Mouse (Mus musculus) megakaryocyte, adult 5-6 weeks (primary cell): ENCODE results near the gene Arhgef26. TPM values are rescaled to one million over a fixed set of nuclear protein-coding genes. Genes with fewer than 3 reads are reported as not detected.
A peak's percentile ranks its signal among the peaks of the same experiment; 100 is the strongest.

Experiments
- ATAC-seq: 2 replicates; pipeline ENCODE4 v1.8.0; 2016; ENCODE audit warnings: mild to moderate bottlenecking, inconsistent platforms; ENCODE audit not compliant: poor library complexity, severe bottlenecking
- total RNA-seq, 2 experiments: library from RNA; stranded (forward) in 1 of 2; stranded (reverse) in 1 of 2; fragments of 153-499, 151-499 nt in 1 of 2; fragments of 221-1000, 200-1000 nt in 1 of 2; gene quantifications; 2 replicates each; pipeline versions ENCODE4 v1.2.3 to v1.2.4; 2015 to 2017

The Arhgef26 gene
- total RNA-seq (2015) = not detected in 2 replicates
- total RNA-seq (2017) = 0.07 TPM in 1 of 2 replicates, not detected in the other

- ATAC-seq = no peak
Observed at GRCm38 (mm10) chr3:62338044-62338443, at the start of gene Arhgef26. Gene Arhgef26, plus strand, starts transcription at chr3:62338344.

DNA sequence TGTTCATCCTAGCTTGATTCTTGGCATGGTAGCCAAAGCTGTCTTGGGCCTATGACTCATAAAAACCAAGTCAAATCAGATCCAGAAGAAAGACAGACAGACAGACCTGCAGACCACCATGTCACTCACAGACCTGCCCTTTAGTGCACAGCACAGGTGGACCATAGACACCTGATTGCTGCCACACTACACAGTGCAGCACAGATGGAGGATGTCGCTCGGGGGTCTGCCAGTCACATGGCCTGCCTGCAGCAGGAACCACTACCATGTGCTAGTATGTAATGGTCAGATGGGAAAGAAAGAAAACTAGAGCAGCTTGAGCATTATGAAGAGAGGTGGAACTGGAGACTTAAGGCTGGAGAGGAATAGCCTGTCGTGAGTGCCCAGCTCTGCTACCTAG lies 27.7 kb upstream of the Arhgef26 start:
- ATAC-seq = no peak

GRCm38 (mm10) chr3:62311224-62311623 lies 26.9 kb upstream of the Arhgef26 start:
- ATAC-seq = no peak

DNA sequence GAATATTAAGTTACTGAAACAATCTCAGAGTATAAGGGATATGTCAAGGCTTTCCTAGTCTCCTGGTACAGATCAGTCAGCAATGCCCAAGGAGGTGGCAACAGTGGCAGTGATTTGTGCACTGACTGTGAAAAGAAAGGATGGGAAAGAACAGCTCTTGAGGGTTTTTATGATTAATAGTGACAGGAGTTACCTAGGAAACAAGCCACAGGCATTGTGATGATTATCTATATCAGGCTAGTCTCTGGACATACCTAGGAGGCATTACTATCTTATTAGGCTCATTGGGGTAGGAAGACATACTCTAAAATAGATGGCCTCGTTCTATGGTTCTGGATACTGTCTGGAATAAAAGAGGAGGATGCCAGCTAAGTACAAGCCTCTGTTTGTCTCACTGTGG lies 13.4 kb upstream of the Arhgef26 start:
- ATAC-seq = no peak

DNA sequence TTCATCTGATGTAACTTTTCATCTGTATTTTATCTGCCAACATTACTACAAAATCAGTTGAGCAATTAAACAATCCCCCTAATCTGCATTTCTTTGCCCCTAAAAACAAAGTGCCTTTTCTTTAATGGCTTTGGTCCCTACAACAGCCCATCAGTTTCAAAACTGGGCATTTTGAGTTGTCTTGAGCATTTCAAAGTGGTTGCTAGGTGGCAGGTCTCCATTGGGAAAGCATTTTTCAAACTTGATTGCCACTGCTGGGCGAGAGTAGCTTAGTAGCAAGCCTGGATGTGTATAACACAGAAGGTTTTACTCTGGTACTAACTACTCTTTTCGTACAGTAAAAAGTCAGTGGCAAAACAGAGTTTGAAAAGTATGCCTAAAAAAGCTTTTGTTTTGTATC lies 10.2 kb upstream of the Arhgef26 start:
- no peak for ATAC-seq

- ATAC-seq = no peak
Observed at GRCm38 (mm10) chr3:62338461-62338853, 313 bp downstream of the Arhgef26 start.

- peak; percentile 56 for ATAC-seq
Observed at GRCm38 (mm10) chr3:62338854-62339515, 841 bp downstream of the Arhgef26 start.

GRCm38 (mm10) chr3:62339516-62340051 lies 1.4 kb downstream of the Arhgef26 start:
- 0 out of 2 replicates have a peak, but pooled peaks have one; percentile 30 for ATAC-seq

GRCm38 (mm10) chr3:62340154-62340760 lies 2.1 kb downstream of the Arhgef26 start:
- ATAC-seq = no peak

DNA sequence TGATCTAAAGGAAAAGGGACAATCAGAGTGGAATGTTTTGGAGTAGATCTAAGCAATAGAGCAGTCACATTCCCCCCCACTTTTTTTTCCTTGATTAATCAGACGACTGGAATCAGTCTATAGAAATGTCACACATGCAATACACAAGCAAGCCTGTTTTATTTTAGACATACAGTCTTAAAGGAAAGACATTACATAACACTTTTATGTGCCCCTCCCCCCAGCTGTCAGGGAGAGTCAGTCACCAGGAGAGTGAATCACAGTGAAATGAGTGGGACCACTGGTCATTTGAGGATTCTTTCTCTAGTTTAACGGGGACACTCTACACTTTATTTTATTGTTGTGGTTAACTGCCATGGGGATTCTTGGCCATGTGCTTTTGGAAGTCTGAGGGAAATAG lies 2.7 kb downstream of the Arhgef26 start:
- ATAC-seq = no peak

DNA sequence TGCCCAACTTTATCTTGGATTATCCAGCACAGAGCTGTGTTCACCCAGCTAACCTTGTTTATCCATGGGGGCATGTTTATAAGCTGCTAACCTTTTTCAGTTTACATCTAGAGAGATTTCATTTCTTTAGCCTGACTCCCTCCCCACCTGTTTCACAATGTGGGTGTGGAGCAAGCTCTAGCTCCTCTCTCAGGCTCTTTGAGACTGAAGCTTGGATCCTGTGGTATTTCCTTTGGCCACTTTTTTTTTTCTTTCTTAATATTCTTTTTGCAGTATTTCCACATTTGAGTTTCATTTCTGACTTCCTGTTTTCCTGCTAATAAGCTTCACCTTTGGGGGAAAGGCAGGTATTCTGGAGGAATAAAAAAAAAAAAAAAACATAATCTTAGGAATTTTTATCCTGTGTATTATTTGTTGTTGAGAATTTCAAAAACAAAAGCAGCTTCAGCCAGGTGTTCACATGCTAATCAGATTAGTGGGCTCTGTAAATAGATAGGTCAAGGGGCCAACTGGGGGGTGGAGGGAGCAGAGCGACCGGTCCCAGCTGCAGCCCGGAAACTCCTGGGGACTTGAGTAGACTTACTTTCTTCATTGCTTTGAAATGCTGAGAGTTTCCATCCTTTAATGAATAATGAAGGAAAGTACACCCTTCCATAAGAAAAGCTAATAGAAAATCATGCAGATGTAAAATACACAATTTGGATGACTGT lies 3.5 kb downstream of the Arhgef26 start:
- no peak for ATAC-seq

DNA sequence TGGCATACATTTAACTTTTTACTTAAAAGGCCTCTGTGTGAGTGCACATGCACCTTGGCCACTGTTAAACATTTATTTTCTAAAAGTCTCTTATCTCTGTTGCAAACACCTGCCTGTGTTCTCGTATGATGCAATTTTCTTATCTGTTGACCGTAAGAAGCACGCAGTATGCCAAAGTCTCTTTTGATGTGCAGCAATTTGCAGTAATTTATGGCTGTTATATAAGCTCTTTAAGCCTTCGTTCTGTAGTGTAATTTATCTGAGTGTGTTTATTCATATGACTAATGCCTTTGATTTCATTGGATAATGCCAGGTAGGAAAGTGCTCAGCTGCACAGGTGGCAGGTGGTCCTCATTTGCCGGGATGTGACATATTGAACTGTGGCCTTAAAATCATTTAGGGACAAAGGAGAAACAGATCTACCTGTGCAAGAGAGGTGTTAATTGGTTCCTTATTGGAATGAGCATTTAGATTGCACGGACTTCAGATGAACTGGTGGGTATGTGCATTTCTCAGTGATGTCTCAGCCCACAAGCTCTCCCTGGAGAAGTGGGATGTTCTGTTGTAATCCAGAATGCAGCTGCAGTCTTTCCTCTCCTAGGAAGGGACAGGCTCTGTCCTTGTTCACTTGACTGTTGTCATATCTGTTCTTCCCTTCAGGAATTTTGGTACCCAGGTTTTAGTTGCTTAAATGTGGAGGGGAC lies 10.5 kb downstream of the Arhgef26 start:
- no peak for ATAC-seq

- ATAC-seq = no peak
Observed at GRCm38 (mm10) chr3:62349218-62349897, 11.2 kb downstream of the Arhgef26 start.

GRCm38 (mm10) chr3:62352071-62352470 lies 13.9 kb downstream of the Arhgef26 start:
- no peak for ATAC-seq

DNA sequence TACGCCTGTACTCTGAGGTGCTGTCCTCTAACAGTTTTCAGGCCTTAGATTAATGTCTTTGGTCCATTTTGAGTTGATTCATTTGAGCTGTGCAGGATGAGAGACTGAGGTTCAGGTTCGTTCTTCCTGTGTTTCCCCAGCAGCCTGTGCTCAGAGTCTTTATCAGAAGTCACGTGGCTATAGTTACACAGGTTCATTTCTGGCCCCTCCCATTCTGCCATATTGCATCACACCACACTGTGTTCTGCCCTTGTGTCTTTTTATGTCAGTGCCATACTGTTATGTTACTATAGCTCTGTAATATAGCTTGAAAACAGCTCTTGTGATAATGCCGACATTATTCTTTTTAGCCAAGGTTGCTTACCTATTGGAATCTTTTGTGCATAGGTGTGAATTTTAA lies 14.7 kb downstream of the Arhgef26 start:
- no peak for ATAC-seq

GRCm38 (mm10) chr3:62367882-62368281 lies 29.7 kb downstream of the Arhgef26 start:
- ATAC-seq = no peak

GRCm38 (mm10) chr3:62372841-62373240 lies 34.7 kb downstream of the Arhgef26 start:
- ATAC-seq = no peak

- ATAC-seq = no peak
Observed at GRCm38 (mm10) chr3:62374346-62374745, 36.2 kb downstream of the Arhgef26 start.

- no peak for ATAC-seq
Observed at GRCm38 (mm10) chr3:62374831-62375230, 36.7 kb downstream of the Arhgef26 start.

- ATAC-seq = no peak
Observed at GRCm38 (mm10) chr3:62376719-62377118, 38.6 kb downstream of the Arhgef26 start.
